Mouse (Mus musculus): ENCODE data around the gene Ceacam15.
"Not testable (repeated sequence)": the region's sequence is repeated elsewhere in the genome, so short reads cannot be mapped to it uniquely, and the experiment has no call there.

The Ceacam15 gene

DNA sequence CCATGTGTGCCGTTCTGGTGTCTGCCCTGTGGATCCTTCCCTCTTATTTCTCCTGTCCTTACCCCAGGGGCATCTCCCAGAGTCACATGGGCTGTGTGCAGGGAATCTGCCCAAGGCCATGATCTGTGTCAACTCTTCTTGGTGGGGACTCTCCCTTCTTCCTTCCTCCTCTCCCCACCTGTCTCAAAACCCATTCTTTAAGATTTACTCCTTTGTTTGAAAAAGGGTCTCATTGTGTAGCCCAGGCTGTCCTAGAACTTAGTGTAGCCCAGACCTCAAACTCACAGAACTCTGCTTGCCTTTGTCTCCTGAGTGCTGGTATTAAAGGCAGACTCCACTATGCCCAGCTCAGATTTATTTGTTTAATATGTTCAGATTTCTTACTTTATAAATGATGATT is at the start of gene Ceacam15:
Gene Ceacam15, minus strand, starts transcription at position 101 of the 400 bp plus-strand sequence.
- DNase-seq: no peak

DNA sequence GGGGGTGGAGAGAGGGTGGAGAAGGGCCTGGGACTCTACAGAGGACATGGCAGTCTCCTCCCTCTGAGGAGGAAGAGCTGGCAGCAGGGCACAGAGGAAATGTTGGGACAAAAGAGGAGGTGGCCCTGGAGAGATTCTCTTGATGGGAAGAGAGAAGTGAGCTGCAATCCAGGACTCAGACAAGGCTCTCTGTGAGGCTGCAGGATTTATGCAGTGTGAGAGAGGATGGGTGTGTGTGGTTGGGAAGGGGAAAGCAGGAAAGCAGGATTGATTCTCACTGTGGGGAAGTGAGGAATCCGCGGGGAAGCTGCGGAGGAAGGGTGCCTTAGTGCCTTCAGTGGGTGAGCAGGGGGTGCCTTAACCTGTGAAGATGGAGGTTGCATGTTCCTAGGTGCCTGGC is 47.0 kb upstream of the Ceacam15 start:
- DNase-seq: not testable (repeated sequence)

GRCm38 (mm10) chr7:16721629-16722028 is 46.1 kb upstream of the Ceacam15 start, which contains the start of gene Ceacam9:
TSS of gene Ceacam9 (plus strand) at chr7:16721929.
- no peak for DNase-seq

DNA sequence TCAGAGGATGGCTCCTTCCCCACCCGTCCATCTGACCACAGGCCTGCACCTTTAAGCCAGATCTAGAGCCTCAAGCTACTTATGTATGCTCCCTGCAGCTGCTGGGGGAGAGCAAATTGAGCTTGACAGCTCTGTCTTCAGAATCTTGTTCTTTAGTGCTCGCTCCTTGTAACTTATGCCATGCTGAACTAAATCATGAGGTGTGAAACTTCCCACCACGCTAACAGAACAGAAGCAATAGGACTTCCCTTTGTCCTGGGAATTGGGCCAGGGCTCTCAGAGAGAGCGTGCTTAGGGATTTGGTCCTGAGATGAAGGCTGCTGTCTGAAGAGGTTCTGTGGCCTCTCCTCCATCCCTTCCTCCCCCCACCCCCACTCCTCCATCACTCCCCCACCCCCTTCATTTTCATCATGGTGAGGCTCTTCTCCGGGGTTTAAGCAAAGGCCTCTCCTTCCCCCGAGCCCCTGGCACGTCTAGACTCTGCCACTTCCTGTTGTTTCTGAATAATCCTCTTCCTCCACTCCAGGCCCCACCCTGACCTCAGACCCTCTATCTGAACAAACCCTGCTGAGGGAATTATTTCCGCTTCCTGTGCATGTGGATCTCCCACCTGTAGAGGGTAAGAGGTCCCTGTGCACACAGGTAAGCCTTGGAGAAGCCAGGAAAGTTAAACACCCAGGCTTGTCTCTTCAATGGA is 41.1 kb upstream of the Ceacam15 start:
- DNase-seq: not testable (repeated sequence)

DNA sequence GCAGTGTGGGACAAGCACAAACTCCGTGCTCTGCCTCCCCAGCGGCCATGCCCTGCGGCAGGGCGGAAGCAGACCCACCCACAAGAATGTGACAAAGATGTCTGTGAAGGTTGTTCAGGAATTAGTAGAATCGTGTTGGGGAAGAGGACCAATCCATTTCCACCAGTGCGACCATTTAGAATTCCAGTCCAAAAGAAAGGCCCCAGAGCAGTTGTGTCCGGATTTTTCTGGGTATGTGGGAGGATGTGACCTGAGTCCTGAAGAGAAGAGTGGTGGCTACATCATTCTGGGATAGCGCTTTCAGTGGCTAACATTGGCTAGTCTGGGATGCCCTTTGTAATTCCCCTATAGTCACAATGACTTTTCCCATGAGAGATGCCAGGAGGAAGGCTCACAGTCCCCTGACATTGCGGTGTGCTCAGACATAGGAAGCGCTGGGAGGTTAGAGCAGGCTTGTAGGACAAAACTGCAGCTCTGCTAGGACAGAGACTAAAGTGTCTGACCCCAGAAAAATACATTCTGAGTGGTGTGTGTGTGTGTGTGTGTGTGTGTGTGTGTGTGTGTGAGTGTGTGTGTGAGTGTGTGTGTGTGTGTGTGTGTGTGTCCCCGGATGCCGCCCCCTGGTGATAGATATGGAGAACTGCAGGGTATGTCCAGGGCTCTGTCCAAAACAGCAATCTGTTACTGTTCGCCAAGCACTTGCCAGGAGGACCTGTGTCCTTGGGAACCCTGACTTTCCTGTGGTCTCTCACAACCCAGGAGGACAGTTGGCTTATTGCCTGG is 37.3 kb upstream of the Ceacam15 start:
- no peak for DNase-seq

GRCm38 (mm10) chr7:16710604-16711003 is 35.1 kb upstream of the Ceacam15 start:
- DNase-seq: no peak

GRCm38 (mm10) chr7:16708244-16708643 is 32.7 kb upstream of the Ceacam15 start:
- no peak for DNase-seq

DNA sequence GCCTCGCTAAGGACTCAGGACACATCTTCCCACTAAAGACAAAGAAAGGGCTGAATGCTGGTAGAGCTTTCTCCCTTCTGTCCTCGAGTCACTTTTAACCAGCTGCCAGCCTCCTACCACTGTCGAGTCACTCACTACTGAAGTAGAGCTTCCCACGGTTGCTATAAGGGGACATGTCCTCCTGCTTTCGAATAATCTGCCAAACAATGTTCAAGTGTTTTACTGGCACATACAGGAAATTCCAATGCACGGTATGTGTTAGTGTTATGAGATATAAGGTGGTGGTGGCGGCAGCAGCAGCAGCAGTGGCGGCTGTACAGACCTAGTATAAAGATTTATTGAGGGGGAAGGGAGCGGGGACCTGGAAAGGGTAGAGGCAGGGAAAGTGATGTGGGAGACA is 30.9 kb upstream of the Ceacam15 start:
- DNase-seq: no peak

DNA sequence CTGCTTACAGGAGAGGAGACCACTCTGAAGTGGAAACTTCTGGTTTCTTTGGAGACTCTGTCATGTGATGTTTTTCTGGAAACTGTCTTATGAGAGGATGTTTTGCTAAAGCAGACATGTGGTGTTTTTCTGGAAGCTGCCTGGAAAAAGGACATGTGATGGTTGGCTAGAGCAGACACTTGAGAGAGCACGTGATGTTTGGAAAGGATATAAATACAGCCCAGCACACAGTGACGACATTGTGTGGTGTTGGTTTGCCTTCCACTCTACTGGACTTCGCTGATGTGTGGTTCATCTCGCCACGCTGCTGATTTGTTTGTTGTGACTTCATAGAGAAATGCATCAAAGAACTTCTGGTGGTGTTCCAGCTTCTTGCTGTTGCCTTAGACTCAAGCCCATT is 25.1 kb upstream of the Ceacam15 start:
- no peak for DNase-seq

- no peak for DNase-seq
Measured at GRCm38 (mm10) chr7:16699042-16699441, 23.5 kb upstream of the Ceacam15 start.

DNA sequence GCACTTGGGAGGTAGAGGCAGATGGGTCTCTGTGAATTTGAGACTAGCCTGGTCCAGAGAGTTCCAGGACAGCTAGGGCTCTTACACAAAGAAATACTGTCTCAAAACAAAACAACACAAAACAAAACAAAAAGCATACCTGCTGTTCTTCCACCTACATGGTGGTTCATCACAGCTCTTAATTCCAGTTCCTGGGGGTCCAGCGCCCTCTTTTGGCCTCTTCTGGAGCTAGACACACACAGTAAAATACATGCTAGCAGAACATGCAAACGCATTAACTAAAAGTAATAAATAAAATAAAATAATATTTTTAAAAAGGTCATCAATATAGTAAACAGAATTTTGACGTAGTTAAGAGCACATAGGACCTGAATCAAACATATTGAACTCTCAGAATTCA is 19.5 kb upstream of the Ceacam15 start:
- peak in 1 of 2 experiments; percentile 36 for DNase-seq

- DNase-seq: peak in 1 of 2 experiments; percentile 27
Measured at GRCm38 (mm10) chr7:16689196-16689595, 13.7 kb upstream of the Ceacam15 start.

GRCm38 (mm10) chr7:16680194-16680593 is 4.7 kb upstream of the Ceacam15 start:
- DNase-seq: not testable (repeated sequence)

- DNase-seq: not testable (repeated sequence)
Measured at GRCm38 (mm10) chr7:16674699-16675098, 806 bp downstream of the Ceacam15 start.

- no peak for DNase-seq
Measured at GRCm38 (mm10) chr7:16673823-16674222, 1.7 kb downstream of the Ceacam15 start.

- DNase-seq: not testable (repeated sequence)
Measured at GRCm38 (mm10) chr7:16668331-16668930, 7.1 kb downstream of the Ceacam15 start.

- DNase-seq: no peak
Measured at GRCm38 (mm10) chr7:16644260-16644659, 31.2 kb downstream of the Ceacam15 start.

DNA sequence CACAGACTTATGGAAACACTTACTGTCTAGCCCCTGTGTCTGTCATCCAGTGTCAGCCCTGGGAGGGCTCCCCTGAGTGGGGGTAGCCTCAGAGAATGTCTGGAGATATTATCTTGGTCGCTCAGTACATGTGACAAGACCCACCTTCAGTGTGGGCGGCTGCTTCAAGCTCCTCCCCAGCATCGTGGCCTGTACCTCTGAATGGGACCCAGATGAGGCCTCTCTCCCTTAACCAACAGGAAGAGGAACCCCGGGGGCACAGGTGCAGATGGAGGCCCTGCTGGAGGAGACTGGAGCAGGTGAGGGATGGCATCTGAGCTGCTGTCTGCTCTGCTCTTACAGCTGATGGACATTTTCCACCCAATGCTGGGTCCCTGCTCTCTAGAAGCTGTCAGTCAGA is 32.4 kb downstream of the Ceacam15 start:
- DNase-seq: not testable (repeated sequence)

DNA sequence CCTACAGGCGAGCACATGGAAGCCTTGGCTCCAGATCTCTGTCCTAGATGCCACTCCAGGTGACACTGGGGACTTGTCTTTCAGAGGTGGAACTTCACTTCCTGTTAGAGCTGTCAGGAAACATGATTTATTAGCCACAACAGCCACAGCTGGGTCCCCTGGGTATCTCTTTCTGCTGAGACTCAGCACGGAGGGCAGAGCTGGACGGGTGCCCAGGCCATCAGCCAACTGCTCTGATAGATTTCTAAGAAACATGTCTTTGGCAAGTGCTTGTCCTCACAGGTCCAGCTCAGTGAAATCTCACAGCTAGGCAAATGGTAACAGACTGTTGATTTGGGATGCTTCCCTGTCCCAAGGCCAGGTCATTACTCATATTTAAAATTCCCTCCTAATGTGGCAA is 36.5 kb downstream of the Ceacam15 start:
- peak; percentile 25 to 71 for DNase-seq

DNA sequence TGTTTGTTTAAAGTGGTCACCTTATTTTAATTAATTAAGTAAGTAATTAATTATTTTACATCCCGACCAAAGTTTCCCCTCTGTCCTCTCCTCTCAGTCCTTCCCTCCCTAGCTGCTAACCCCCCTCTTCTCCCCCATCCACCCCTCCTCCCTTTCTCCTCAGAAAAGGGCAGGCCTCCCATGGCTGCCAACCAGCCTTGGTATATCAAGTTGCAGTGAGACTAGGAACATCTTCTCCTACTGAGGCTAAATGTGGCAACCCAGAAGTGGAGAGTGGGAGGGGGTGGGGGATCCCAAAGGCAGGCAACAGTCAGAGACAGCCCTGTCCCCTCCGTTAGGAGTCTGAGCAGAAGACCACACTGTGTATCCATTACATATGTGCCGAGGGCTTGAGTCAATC is 40.4 kb downstream of the Ceacam15 start:
- DNase-seq: no peak

DNA sequence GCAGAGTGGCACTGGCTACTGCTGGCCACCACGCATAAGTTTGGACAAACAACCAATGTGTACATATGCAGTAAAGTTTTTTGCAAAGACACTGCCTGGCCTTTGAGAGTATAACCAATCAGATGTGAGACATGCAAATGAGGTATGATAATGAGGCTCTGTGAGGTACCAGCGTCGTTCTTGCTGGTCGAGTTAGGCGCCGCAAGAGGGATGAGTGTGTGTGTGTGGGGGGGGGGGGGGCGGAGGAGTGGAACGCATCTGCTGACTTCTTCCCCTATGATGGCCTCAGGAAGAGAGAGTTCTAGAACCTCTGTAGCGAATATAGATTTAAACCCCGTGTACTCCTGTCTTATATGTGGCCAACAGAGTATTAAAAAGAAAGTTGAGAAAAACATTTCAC is 41.6 kb downstream of the Ceacam15 start:
- not testable (repeated sequence) for DNase-seq

GRCm38 (mm10) chr7:16631932-16632331 is 43.6 kb downstream of the Ceacam15 start:
- DNase-seq: no peak

DNA sequence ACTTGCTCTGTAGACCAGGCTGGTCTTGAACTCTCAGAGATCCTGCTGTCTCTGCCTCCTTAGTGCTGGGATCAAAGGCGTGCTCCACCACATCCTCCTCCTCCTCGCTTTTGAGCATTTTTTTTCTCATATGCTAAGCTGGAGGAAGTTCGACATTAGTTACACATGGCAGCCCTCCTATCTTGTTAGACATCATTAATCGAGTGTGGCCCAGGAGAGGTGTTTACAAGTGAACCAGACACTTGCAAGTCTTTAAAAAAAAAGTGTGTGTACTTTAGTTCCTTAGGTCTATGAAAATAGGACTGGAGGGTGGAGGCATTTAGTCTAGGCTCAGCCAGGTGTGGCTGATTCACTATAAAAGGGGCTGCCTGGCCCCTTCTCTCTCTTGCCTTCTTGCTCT is 44.5 kb downstream of the Ceacam15 start:
- DNase-seq: no peak
